Mouse (Mus musculus) midbrain, embryonic 14.5 days (tissue): Measurements from ENCODE around the gene Nthl1. TPM values are rescaled to one million over a fixed set of nuclear protein-coding genes. Genes with fewer than 3 reads are reported as not detected.

Experiments
- ATAC-seq: fragments of 200-750 bp; cut with Nextera tagmentation; 2 replicates; pipeline ENCODE4 v1.8.0; 2017; ENCODE audit warnings: moderate number of reproducible peaks, moderate library complexity; ENCODE audit not compliant: low FRiP score, low TSS enrichment
- DNase-seq: peaks from one replicate; pipeline ENCODE4 v3.0.0-alpha.2; 2015
- H3K27ac ChIP-seq: fragments of 300-500 bp; sonication (generic); replicated peaks from 2 replicates; pipeline ENCODE4 v1.5.1; 2014; ENCODE audit warnings: mild to moderate bottlenecking, low read depth, low read length, moderate library complexity
- H3K27me3 ChIP-seq: fragments of 300-500 bp; sonication (generic); 2 replicates; pipeline ENCODE4 v1.6.1; 2014; ENCODE audit warnings: low read length, control low read depth, mixed read lengths; ENCODE audit not compliant: control insufficient read depth, insufficient read depth
- H3K36me3 ChIP-seq: fragments of 300-500 bp; sonication (generic); 2 replicates; pipeline ENCODE4 v1.6.1; 2014; ENCODE audit warnings: low read length, control low read depth; ENCODE audit not compliant: control insufficient read depth, insufficient read depth
- H3K4me1 ChIP-seq: fragments of 300-500 bp; sonication (generic); 2 replicates; pipeline ENCODE4 v1.6.1; 2014; ENCODE audit warnings: mild to moderate bottlenecking, antibody characterized with exemption, low read length, control low read depth; ENCODE audit not compliant: control insufficient read depth, insufficient read depth
- H3K4me2 ChIP-seq: fragments of 300-500 bp; sonication (generic); 2 replicates; pipeline ENCODE4 v1.6.1; 2014; ENCODE audit warnings: mild to moderate bottlenecking, low read length, moderate library complexity
- H3K4me3 ChIP-seq: fragments of 300-500 bp; sonication (generic); replicated peaks from 2 replicates; pipeline ENCODE4 v1.5.1; 2014; ENCODE audit warnings: low read depth, low read length
- H3K9ac ChIP-seq: fragments of 300-500 bp; sonication (generic); replicated peaks from 2 replicates; pipeline ENCODE4 v1.6.1; 2014; ENCODE audit warnings: mild to moderate bottlenecking, low read length, moderate library complexity
- H3K9me3 ChIP-seq: fragments of 300-500 bp; sonication (generic); 2 replicates; pipeline ENCODE4 v1.6.1; 2016; ENCODE audit warnings: low read length, control low read depth, mixed read lengths; ENCODE audit not compliant: control insufficient read depth
- WGBS: fragments of 180-500 bp; shearing (Covaris S2); extraction: QIAGEN DNeasy Blood & Tissue Kit; methylation state at CpG from one replicate; pipeline ENCODE4 v1.1.7; 2014; 5-methylcytosine and 5-hydroxymethylcytosine counted together
- polyA plus RNA-seq: library from polyadenylated mRNA; unstranded; fragments of >200 nt; fragmentation: Nextera tagmentation; extraction: Ambion mirVana; gene quantifications from 2 replicates; pipeline ENCODE4 v1.2.1, GENCODE M21; 2014

Gene Nthl1
- polyA plus RNA-seq, 1 experiment from 2014 or later, result 8.9 TPM

DNA sequence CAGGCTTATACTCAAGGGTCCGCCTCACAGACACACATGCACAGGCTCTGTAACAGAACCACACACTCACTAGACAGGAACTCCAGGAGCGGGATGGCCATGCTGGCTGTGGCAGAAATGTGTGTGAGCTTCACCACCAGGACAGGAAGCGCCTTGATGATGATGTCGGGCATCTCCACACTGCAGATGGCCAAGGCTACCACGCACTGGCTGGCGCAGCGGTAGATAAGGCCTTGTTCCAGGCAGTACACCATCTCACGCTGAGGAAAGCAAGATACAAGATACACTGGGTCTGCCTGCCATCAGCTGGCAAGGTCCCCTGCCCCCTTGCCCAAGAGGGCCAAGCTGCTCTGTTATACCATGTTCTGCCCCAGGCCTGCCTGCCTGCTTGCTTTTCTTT is 23.6 kb upstream of the Nthl1 start:
- DNase-seq (no peak), ATAC-seq (no peak)
- H3K4me3 ChIP-seq, result no peak overlapping the region
- H3K27ac ChIP-seq, result no peak overlapping the region
- H3K4me1 ChIP-seq, result no peaks in the 10 kb centered on the region
- no peaks in the 10 kb centered on the region for H3K27me3 ChIP-seq
- H3K4me2 ChIP-seq, result no peak overlapping the region
- H3K9ac ChIP-seq, result no peak overlapping the region
- WGBS, result 93% methylated on average over 8 of the region's 8 CpGs
- peaks cover 76% of the 10 kb centered on the region for H3K36me3 ChIP-seq
- no peaks in the 10 kb centered on the region for H3K9me3 ChIP-seq

- ATAC-seq (no peak), DNase-seq (no peak)
- H3K4me2 ChIP-seq, result no peak overlapping the region
- H3K9me3 ChIP-seq, result no peaks in the 10 kb centered on the region
- H3K36me3 ChIP-seq, result peaks cover 76% of the 10 kb centered on the region
- H3K27ac ChIP-seq, result no peak overlapping the region
- no peaks in the 10 kb centered on the region for H3K27me3 ChIP-seq
- no peak overlapping the region for H3K4me3 ChIP-seq
- 95% methylated on average over 2 of the region's 2 CpGs for WGBS
- H3K4me1 ChIP-seq, result no peaks in the 10 kb centered on the region
- H3K9ac ChIP-seq, result no peak overlapping the region
Observed at GRCm38 (mm10) chr17:24610711-24611110, 21.8 kb upstream of the Nthl1 start.

DNA sequence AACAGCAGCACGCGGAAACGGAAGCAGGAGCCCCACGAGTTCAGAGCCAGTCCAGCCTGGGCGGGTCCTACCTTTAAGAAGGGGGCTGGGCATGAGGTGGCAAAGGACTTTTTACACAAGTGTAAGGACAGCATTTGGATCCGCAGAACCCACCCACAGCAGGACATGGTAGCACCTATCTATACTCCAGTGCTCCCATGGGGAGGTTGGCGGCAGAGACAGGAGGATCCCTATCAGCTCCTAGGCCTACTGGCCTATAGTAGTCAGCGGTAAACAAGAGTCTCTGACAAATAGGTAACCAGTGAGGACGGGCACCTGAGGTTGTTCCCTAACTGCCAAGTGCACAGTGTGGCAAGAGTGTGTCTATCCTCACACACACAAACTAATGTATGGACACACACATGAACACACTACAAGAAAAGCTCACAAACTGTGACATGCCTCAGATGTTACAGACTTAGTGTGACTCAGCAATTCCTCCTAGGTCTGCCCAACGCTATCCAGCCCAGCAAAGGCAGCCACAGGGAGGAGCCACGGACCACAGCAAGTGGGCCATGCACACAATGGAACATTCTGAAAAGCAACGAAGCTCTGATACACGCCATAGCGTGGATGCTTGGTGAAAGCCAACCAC is 14.8 kb upstream of the Nthl1 start:
- H3K4me2 ChIP-seq, result no peak overlapping the region
- H3K4me3 ChIP-seq, result no peak overlapping the region
- 91% methylated on average over 14 of the region's 14 CpGs for WGBS
- H3K4me1 ChIP-seq, result no peaks in the 10 kb centered on the region
- no peak for DNase-seq
- no peak for ATAC-seq
- H3K27me3 ChIP-seq, result no peaks in the 10 kb centered on the region
- H3K9me3 ChIP-seq, result no peaks in the 10 kb centered on the region
- peaks cover 94% of the 10 kb centered on the region for H3K36me3 ChIP-seq
- no peak overlapping the region for H3K9ac ChIP-seq
- H3K27ac ChIP-seq, result no peak overlapping the region

GRCm38 (mm10) chr17:24625472-24625871 is 7.0 kb upstream of the Nthl1 start:
- ATAC-seq, result no peak
- WGBS, result 92% methylated on average over 8 of the region's 8 CpGs
- peaks cover 98% of the 10 kb centered on the region for H3K36me3 ChIP-seq

GRCm38 (mm10) chr17:24628646-24629045 is 3.8 kb upstream of the Nthl1 start:
- H3K9ac ChIP-seq, result no peak overlapping the region
- 54% methylated on average over 5 of the region's 5 CpGs for WGBS
- ATAC-seq (no peak), DNase-seq (peak; percentile 77)
- peaks cover 70% of the 10 kb centered on the region for H3K36me3 ChIP-seq
- H3K4me2 ChIP-seq, result no peak overlapping the region
- H3K27ac ChIP-seq, result no peak overlapping the region
- H3K9me3 ChIP-seq, result no peaks in the 10 kb centered on the region
- no peaks in the 10 kb centered on the region for H3K27me3 ChIP-seq
- peaks cover 12% of the 10 kb centered on the region for H3K4me1 ChIP-seq
- no peak overlapping the region for H3K4me3 ChIP-seq

More at GRCm38 (mm10) chr17:24625472-24625871, 7.0 kb upstream of the Nthl1 start:
- Histone ChIP-seq H3K9ac (no peak overlapping the region), H3K9me3 (no peaks in the 10 kb centered on the region), H3K4me3 (no peak overlapping the region), H3K27me3 (no peaks in the 10 kb centered on the region), H3K27ac (no peak overlapping the region), H3K4me1 (no peaks in the 10 kb centered on the region), H3K4me2 (no peak overlapping the region)
- no peak for DNase-seq

DNA sequence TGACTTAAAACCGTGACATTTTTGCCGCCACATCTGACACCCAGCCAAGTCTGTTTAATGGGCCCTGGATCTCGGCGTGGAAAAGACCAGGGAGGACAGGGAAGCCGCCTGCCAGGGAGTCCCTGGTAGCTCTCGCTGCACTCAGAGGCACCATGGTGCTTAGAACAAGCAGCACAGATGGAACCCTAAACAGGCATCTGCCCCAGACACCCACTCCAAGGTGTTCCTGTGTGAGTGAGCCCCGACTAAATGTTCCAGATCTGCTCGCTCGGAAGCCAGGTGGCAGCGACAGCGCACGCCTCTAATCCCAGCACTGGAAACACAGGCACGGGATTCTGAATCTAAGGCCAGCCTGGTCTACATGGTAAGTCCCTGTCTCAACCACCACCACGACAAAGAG is 2.4 kb upstream of the Nthl1 start:
- Histone ChIP-seq H3K9ac (no peak overlapping the region), H3K27me3 (no peaks in the 10 kb centered on the region), H3K4me3 (no peak overlapping the region), H3K36me3 (peaks cover 56% of the 10 kb centered on the region), H3K27ac (no peak overlapping the region), H3K4me1 (peaks cover 12% of the 10 kb centered on the region), H3K9me3 (no peaks in the 10 kb centered on the region), H3K4me2 (no peak overlapping the region)
- DNase-seq, result no peak
- WGBS, result 92% methylated on average over 14 of the region's 14 CpGs
- ATAC-seq, result no peak

GRCm38 (mm10) chr17:24632813-24633449 is 451 bp downstream of the Nthl1 start:
- Histone ChIP-seq H3K9ac (peak overlapping the region; percentile 70), H3K27me3 (no peaks in the 10 kb centered on the region), H3K4me1 (peaks cover 12% of the 10 kb centered on the region), H3K27ac (peak overlapping the region; percentile 70), H3K9me3 (no peaks in the 10 kb centered on the region), H3K4me2 (peak overlapping the region; percentile 84), H3K4me3 (peak overlapping the region; percentile 66), H3K36me3 (peaks cover 27% of the 10 kb centered on the region)
- ATAC-seq, result 0 out of 2 replicates have a peak, but pooled peaks have one; percentile 6
- 13% methylated on average over 22 of the region's 22 CpGs for WGBS
- DNase-seq, result peak; percentile 21

DNA sequence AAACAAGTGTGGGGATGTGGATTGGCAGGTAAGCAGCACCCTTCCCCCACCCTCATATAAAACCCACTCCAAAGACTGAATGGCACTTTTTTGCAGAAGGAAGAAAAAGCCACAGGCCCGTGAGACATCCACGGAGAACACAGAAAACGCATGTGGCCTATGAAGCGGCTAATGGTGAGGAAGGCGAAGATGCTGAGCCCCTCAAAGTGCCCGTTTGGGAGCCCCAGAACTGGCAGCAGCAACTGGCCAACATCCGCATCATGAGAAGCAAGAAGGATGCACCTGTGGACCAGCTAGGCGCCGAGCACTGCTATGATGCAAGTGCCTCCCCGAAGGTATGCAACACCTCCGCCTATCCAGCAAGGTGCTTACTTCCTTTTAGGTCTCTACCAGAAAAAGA is 1.4 kb downstream of the Nthl1 start:
- Histone ChIP-seq H3K27ac (no peak overlapping the region), H3K27me3 (no peaks in the 10 kb centered on the region), H3K9ac (no peak overlapping the region), H3K4me2 (no peak overlapping the region), H3K4me3 (no peak overlapping the region), H3K4me1 (peaks cover 12% of the 10 kb centered on the region), H3K36me3 (peaks cover 25% of the 10 kb centered on the region), H3K9me3 (no peaks in the 10 kb centered on the region)
- no peak for ATAC-seq
- WGBS, result 97% methylated on average over 11 of the region's 11 CpGs
- DNase-seq, result no peak

DNA sequence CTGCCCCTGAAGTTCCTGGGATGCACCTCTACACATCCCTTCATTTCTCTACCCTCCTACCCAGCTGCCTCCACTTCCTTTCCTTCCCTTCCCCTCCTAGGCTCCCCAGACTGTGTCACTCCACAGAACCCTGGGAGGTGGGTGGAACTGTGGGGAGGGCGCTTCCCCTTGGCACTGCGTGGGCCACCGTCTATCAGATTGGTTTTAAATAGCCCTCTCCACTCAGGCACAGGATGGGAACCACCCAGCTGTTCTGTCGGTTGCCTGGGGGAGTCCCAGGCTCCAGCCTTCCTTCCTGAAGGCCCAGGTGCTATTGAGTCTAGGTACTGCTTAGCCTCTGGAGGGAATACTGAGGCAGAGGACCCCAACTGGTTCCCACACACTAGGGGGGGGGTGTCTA is 2.5 kb downstream of the Nthl1 start:
- Histone ChIP-seq H3K9ac (no peak overlapping the region), H3K4me3 (no peak overlapping the region), H3K4me1 (peaks cover 12% of the 10 kb centered on the region), H3K9me3 (no peaks in the 10 kb centered on the region), H3K36me3 (peaks cover 14% of the 10 kb centered on the region), H3K4me2 (no peak overlapping the region), H3K27ac (no peak overlapping the region), H3K27me3 (no peaks in the 10 kb centered on the region)
- DNase-seq (no peak), ATAC-seq (no peak)
- WGBS, result 85% methylated on average over 4 of the region's 4 CpGs
